16 mouse cellular contexts compared by ENCODE assay signal in genomic region chr14:55878316-55878940, GRCm38 (mm10). TPM values are rescaled to one million over a fixed set of nuclear protein-coding genes. Genes with fewer than 3 reads are reported as not detected.
DNase-seq lines count a peak whose midpoint lies in the region; ATAC-seq and TF ChIP-seq lines count a peak whose summit lies in the region.
"Had no signal": no experiment of that assay in that cellular context is flagged by ENCODE, and none has a peak within 500 bp of the region (broad histone marks: within the 10 kb centered on the region; RNA-seq: fewer than 3 reads in every experiment).

No protein-coding gene starts in this region.

- peak overlapping the region; percentile 3; the same call in 1 of the 2 replicates for H3K4me2 ChIP-seq in intestine, embryonic 14.5 days (ENCODE audit: low read length)
- H3K4me2 ChIP-seq in intestine, embryonic 15.5 days (replicated peaks), result no peak overlapping the region
- no peak overlapping the region for H3K4me2 ChIP-seq in midbrain, postnatal 0 days (ENCODE audit: low read depth, low read length, poor library complexity, severe bottlenecking)
- no peak overlapping the region for H3K4me2 ChIP-seq in midbrain, embryonic 13.5 days (replicated peaks)
- H3K4me2 ChIP-seq in stomach, postnatal 0 days (replicated peaks; ENCODE audit: low read depth), result no peak overlapping the region
- H3K4me2 ChIP-seq: neural tube, embryonic 15.5 days had no signal

- no peaks in the 10 kb centered on the region for H3K9me3 ChIP-seq in intestine, embryonic 14.5 days (ENCODE audit: control insufficient read depth, low read length)
- H3K9me3 ChIP-seq in intestine, embryonic 15.5 days, result no peaks in the 10 kb centered on the region
- H3K9me3 ChIP-seq in midbrain, postnatal 0 days (ENCODE audit: low read length), result no peaks in the 10 kb centered on the region
- H3K9me3 ChIP-seq in midbrain, embryonic 13.5 days, result no peaks in the 10 kb centered on the region
- H3K9me3 ChIP-seq in stomach, postnatal 0 days (ENCODE audit: control insufficient read depth, low read length), result no peaks in the 10 kb centered on the region
- H3K9me3 ChIP-seq: heart, embryonic 15.5 days; liver, embryonic 13.5 days; neural tube, embryonic 15.5 days had no signal

- no peaks in the 10 kb centered on the region for H3K36me3 ChIP-seq in intestine, embryonic 14.5 days (ENCODE audit: control insufficient read depth, insufficient read depth, low read length)
- H3K36me3 ChIP-seq in intestine, embryonic 15.5 days, result no peaks in the 10 kb centered on the region
- no peaks in the 10 kb centered on the region for H3K36me3 ChIP-seq in midbrain, postnatal 0 days (ENCODE audit: insufficient read depth, low read length)
- no peaks in the 10 kb centered on the region for H3K36me3 ChIP-seq in midbrain, embryonic 13.5 days
- no peaks in the 10 kb centered on the region for H3K36me3 ChIP-seq in stomach, postnatal 0 days (ENCODE audit: control insufficient read depth, insufficient read depth, low read length)
- H3K36me3 ChIP-seq: heart, embryonic 15.5 days; liver, embryonic 13.5 days; neural tube, embryonic 15.5 days had no signal

- ATAC-seq in intestine, embryonic 14.5 days (replicated peaks; ENCODE audit: low FRiP score, low TSS enrichment, low read depth), result no peak
- ATAC-seq in intestine, embryonic 15.5 days, result no peak
- ATAC-seq in midbrain, postnatal 0 days (ENCODE audit: low FRiP score), result no peak
- ATAC-seq in midbrain, embryonic 13.5 days, result no peak
- ATAC-seq in stomach, postnatal 0 days (ENCODE audit: low FRiP score, low TSS enrichment), result no peak
- ATAC-seq: inflammation-experienced regulatory T-cells, adult 6 months had no signal

- DNase-seq in cerebellum, adult 9-11 months, result peak; percentile 60
- DNase-seq in cerebellum, postnatal 10 days, result no peak
- no peak for DNase-seq in intestine, embryonic 14.5 days (ENCODE audit: low spot score)
- DNase-seq in midbrain, postnatal 0 days (ENCODE audit: low spot score), result no peak
- no peak for DNase-seq in stomach, postnatal 0 days (ENCODE audit: low spot score)
- DNase-seq in ovary, postnatal 36 days (ENCODE audit: low spot score), result no peak
- DNase-seq: adrenal gland, adult 8-10 months; B cell, adult 2 months; layer of hippocampus, adult 9-11 months; liver, embryonic 13.5 days; midbrain, embryonic 14.5 days had no signal

- no peak for TF ChIP-seq EP300 in stomach, postnatal 0 days (optimal IDR thresholded peaks at IDR 0.05)

- TF ChIP-seq CTCF in midbrain, postnatal 0 days (IDR thresholded peaks at IDR 0.05), result peak; percentile 37
- TF ChIP-seq CTCF in stomach, postnatal 0 days (IDR thresholded peaks at IDR 0.05; ENCODE audit: low read depth), result peak; percentile 50

- peaks cover 21% of the 10 kb centered on the region for H3K4me1 ChIP-seq in intestine, embryonic 14.5 days (replicated peaks; ENCODE audit: control insufficient read depth, insufficient read depth, low read length)
- H3K4me1 ChIP-seq in intestine, embryonic 15.5 days (replicated peaks), result peaks cover 22% of the 10 kb centered on the region
- no peaks in the 10 kb centered on the region for H3K4me1 ChIP-seq in midbrain, postnatal 0 days (ENCODE audit: insufficient read depth, low read length)
- H3K4me1 ChIP-seq in midbrain, embryonic 13.5 days (replicated peaks), result peaks cover 7% of the 10 kb centered on the region
- no peaks in the 10 kb centered on the region for H3K4me1 ChIP-seq in stomach, postnatal 0 days (replicated peaks; ENCODE audit: control insufficient read depth, insufficient read depth)

- H3K27ac ChIP-seq in intestine, embryonic 14.5 days (ENCODE audit: low read depth), result no peak overlapping the region
- H3K27ac ChIP-seq in intestine, embryonic 15.5 days, result no peak overlapping the region
- no peak overlapping the region for H3K27ac ChIP-seq in midbrain, postnatal 0 days (ENCODE audit: low read depth, low read length)
- H3K27ac ChIP-seq in midbrain, embryonic 13.5 days, result no peak overlapping the region
- no peak overlapping the region for H3K27ac ChIP-seq in stomach, postnatal 0 days (replicated peaks)
- H3K27ac ChIP-seq: heart, embryonic 15.5 days; liver, embryonic 13.5 days; neural tube, embryonic 15.5 days had no signal

- no peak overlapping the region for H3K9ac ChIP-seq in intestine, embryonic 14.5 days (ENCODE audit: low read length)
- no peak overlapping the region for H3K9ac ChIP-seq in intestine, embryonic 15.5 days
- no peak overlapping the region for H3K9ac ChIP-seq in midbrain, postnatal 0 days (replicated peaks; ENCODE audit: low read length, poor library complexity, severe bottlenecking)
- H3K9ac ChIP-seq in midbrain, embryonic 13.5 days (replicated peaks), result no peak overlapping the region
- H3K9ac ChIP-seq in stomach, postnatal 0 days (ENCODE audit: low read length), result no peak overlapping the region
- H3K9ac ChIP-seq: heart, embryonic 15.5 days; liver, embryonic 13.5 days; neural tube, embryonic 15.5 days had no signal

- WGBS in intestine, embryonic 14.5 days, result 22% methylated on average over 7 of the region's 7 CpGs
- 35% methylated on average over 7 of the region's 7 CpGs for WGBS in intestine, embryonic 15.5 days
- 37% methylated on average over 7 of the region's 7 CpGs for WGBS in midbrain, postnatal 0 days
- WGBS in midbrain, embryonic 13.5 days, result 40% methylated on average over 7 of the region's 7 CpGs
- 30% methylated on average over 7 of the region's 7 CpGs for WGBS in stomach, postnatal 0 days

- no peak overlapping the region for H3K4me3 ChIP-seq in intestine, embryonic 14.5 days (ENCODE audit: low read depth, low read length)
- H3K4me3 ChIP-seq in intestine, embryonic 15.5 days (replicated peaks), result no peak overlapping the region
- no peak overlapping the region for H3K4me3 ChIP-seq in midbrain, postnatal 0 days (ENCODE audit: low read depth, low read length)
- no peak overlapping the region for H3K4me3 ChIP-seq in midbrain, embryonic 13.5 days (replicated peaks)
- no peak overlapping the region for H3K4me3 ChIP-seq in stomach, postnatal 0 days (ENCODE audit: low read depth, low read length)
- H3K4me3 ChIP-seq: heart, embryonic 15.5 days; liver, embryonic 13.5 days; neural tube, embryonic 15.5 days had no signal

- no peaks in the 10 kb centered on the region for H3K27me3 ChIP-seq in intestine, embryonic 14.5 days (replicated peaks; ENCODE audit: control insufficient read depth, insufficient read depth, low read length)
- H3K27me3 ChIP-seq in intestine, embryonic 15.5 days (replicated peaks), result no peaks in the 10 kb centered on the region
- no peaks in the 10 kb centered on the region for H3K27me3 ChIP-seq in midbrain, postnatal 0 days (ENCODE audit: insufficient read depth, low read length)
- no peaks in the 10 kb centered on the region for H3K27me3 ChIP-seq in midbrain, embryonic 13.5 days
- no peaks in the 10 kb centered on the region for H3K27me3 ChIP-seq in stomach, postnatal 0 days (ENCODE audit: control insufficient read depth, insufficient read depth, low read length)
- H3K27me3 ChIP-seq: heart, embryonic 15.5 days; neural tube, embryonic 15.5 days had no signal

RNA-seq across cellular contexts. Expression of gene Cbln3, which starts 5.8 kb away (rescaled TPM):
- 0.18 and 0.23 TPM in 2 replicates for polyA plus RNA-seq in intestine, embryonic 14.5 days (2014; fragmentation: Nextera tagmentation; extraction: Ambion mirVana)
- polyA plus RNA-seq in intestine, embryonic 15.5 days (2015; fragmentation: Nextera tagmentation; extraction: Ambion mirVana), result 0.18 and 0.29 TPM in 2 replicates
- total RNA-seq in midbrain, postnatal 0 days (2014; rRNA removed), result 0.66 and 1.8 TPM in 2 replicates
- polyA plus RNA-seq in midbrain, postnatal 0 days (2015; fragmentation: Nextera tagmentation; extraction: Ambion mirVana), result 0.43 and 0.54 TPM in 2 replicates
- 0.23 and 0.26 TPM in 2 replicates for polyA plus RNA-seq in midbrain, embryonic 13.5 days (2015; fragmentation: Nextera tagmentation; extraction: Ambion mirVana)
- polyA plus RNA-seq in stomach, postnatal 0 days (2015; fragmentation: Nextera tagmentation; extraction: Ambion mirVana), result 0.56 and 0.65 TPM in 2 replicates

RNA-seq across cellular contexts. Expression of gene Khnyn, which starts 6.3 kb away (rescaled TPM):
- polyA plus RNA-seq in intestine, embryonic 14.5 days (2014; fragmentation: Nextera tagmentation; extraction: Ambion mirVana), result 10.4 and 11.2 TPM in 2 replicates
- 15.1 and 15.4 TPM in 2 replicates for polyA plus RNA-seq in intestine, embryonic 15.5 days (2015; fragmentation: Nextera tagmentation; extraction: Ambion mirVana)
- 14.2 and 19.9 TPM in 2 replicates for total RNA-seq in midbrain, postnatal 0 days (2014; rRNA removed)
- polyA plus RNA-seq in midbrain, postnatal 0 days (2015; fragmentation: Nextera tagmentation; extraction: Ambion mirVana), result 6.3 and 6.5 TPM in 2 replicates
- polyA plus RNA-seq in midbrain, embryonic 13.5 days (2015; fragmentation: Nextera tagmentation; extraction: Ambion mirVana), result 10.1 and 11.1 TPM in 2 replicates
- 6.4 and 7.5 TPM in 2 replicates for polyA plus RNA-seq in stomach, postnatal 0 days (2015; fragmentation: Nextera tagmentation; extraction: Ambion mirVana)

RNA-seq across cellular contexts. Expression of gene Sdr39u1, which starts 21.7 kb away (rescaled TPM):
- 66.2 and 70.4 TPM in 2 replicates for polyA plus RNA-seq in intestine, embryonic 14.5 days (2014; fragmentation: Nextera tagmentation; extraction: Ambion mirVana)
- polyA plus RNA-seq in intestine, embryonic 15.5 days (2015; fragmentation: Nextera tagmentation; extraction: Ambion mirVana), result 73.6 and 80.3 TPM in 2 replicates
- total RNA-seq in midbrain, postnatal 0 days (2014; rRNA removed), result 143 and 146 TPM in 2 replicates
- polyA plus RNA-seq in midbrain, postnatal 0 days (2015; fragmentation: Nextera tagmentation; extraction: Ambion mirVana), result 131 and 162 TPM in 2 replicates
- 89.4 and 92.5 TPM in 2 replicates for polyA plus RNA-seq in midbrain, embryonic 13.5 days (2015; fragmentation: Nextera tagmentation; extraction: Ambion mirVana)
- 48.4 and 52.0 TPM in 2 replicates for polyA plus RNA-seq in stomach, postnatal 0 days (2015; fragmentation: Nextera tagmentation; extraction: Ambion mirVana)

RNA-seq across cellular contexts. Expression of gene Nynrin, which starts 24.6 kb away (rescaled TPM):
- 15.9 and 18.6 TPM in 2 replicates for polyA plus RNA-seq in intestine, embryonic 14.5 days (2014; fragmentation: Nextera tagmentation; extraction: Ambion mirVana)
- polyA plus RNA-seq in intestine, embryonic 15.5 days (2015; fragmentation: Nextera tagmentation; extraction: Ambion mirVana), result 14.5 and 18.3 TPM in 2 replicates
- 36.4 and 42.0 TPM in 2 replicates for total RNA-seq in midbrain, postnatal 0 days (2014; rRNA removed)
- 6.8 and 7.2 TPM in 2 replicates for polyA plus RNA-seq in midbrain, postnatal 0 days (2015; fragmentation: Nextera tagmentation; extraction: Ambion mirVana)
- polyA plus RNA-seq in midbrain, embryonic 13.5 days (2015; fragmentation: Nextera tagmentation; extraction: Ambion mirVana), result 13.4 and 13.5 TPM in 2 replicates
- 2.8 and 3.2 TPM in 2 replicates for polyA plus RNA-seq in stomach, postnatal 0 days (2015; fragmentation: Nextera tagmentation; extraction: Ambion mirVana)

RNA-seq across cellular contexts. Expression of gene Nfatc4, which starts 55.5 kb away (rescaled TPM):
- polyA plus RNA-seq in intestine, embryonic 14.5 days (2014; fragmentation: Nextera tagmentation; extraction: Ambion mirVana), result 34.3 and 37.4 TPM in 2 replicates
- polyA plus RNA-seq in intestine, embryonic 15.5 days (2015; fragmentation: Nextera tagmentation; extraction: Ambion mirVana), result 25.7 and 26.3 TPM in 2 replicates
- 9.6 and 12.9 TPM in 2 replicates for total RNA-seq in midbrain, postnatal 0 days (2014; rRNA removed)
- 4.2 and 5.2 TPM in 2 replicates for polyA plus RNA-seq in midbrain, postnatal 0 days (2015; fragmentation: Nextera tagmentation; extraction: Ambion mirVana)
- 7.9 and 8.8 TPM in 2 replicates for polyA plus RNA-seq in midbrain, embryonic 13.5 days (2015; fragmentation: Nextera tagmentation; extraction: Ambion mirVana)
- 11.2 and 12.5 TPM in 2 replicates for polyA plus RNA-seq in stomach, postnatal 0 days (2015; fragmentation: Nextera tagmentation; extraction: Ambion mirVana)
- polyA plus RNA-seq: inflammation-experienced regulatory T-cells, adult 6 months had no signal
